Mouse (Mus musculus): ENCODE measurements at regions not wholly inside any gene's neighbourhood (a gene's known extent, or its start where the extent isn't known, plus 50 kb on each side); places are given as distances from the start of the nearest gene placed in this dataset.

DNA sequence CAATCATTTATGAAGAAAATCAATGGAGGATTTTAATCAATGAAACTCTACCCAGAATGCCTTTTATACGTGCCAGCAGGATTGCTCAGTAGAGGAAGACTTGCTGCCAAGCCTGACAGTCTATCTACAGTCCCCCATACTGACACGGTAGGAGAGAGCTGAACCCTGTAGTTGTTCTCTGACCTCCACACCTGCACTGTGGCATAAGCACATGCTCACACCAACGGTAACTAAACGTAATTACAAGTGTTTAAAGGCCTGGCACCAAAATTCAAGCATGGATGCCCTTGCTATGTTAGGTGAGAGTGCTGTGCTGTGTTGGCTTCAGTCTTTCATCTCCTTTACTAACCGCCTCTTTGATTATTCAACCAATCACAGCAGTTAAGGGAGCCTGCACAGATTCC, 190.8 kb downstream of the Pfkfb3 start:
- DNase-seq (ENCODE audit: low spot score in 2 of 2): no peak

GRCm38 (mm10) chr2:11362205-11362994, 190.5 kb downstream of the Prkcq start:
- no peak for DNase-seq (ENCODE audit: low spot score in 2 of 2)

DNA sequence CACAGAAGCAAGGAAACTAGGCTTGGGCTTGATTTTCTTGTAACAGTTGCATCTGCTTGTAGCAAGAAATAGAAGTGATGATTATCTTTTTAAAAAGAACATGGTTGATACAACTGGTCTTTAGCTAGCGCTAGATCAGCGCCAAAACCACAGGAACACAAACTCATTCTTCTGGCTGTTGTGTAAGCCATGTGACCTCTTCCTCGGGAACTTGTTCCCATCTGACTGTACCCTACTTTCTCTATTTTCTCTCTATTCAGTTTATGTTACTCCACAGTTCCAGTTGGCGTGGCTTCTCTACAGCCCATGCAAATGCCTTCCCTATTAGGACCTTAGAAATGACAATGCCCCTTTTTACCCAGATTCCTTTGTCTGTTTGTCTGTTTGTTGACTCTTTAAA, 187.4 kb downstream of the Prkcq start:
- DNase-seq (ENCODE audit: low spot score in 2 of 2): no peak

GRCm38 (mm10) chr2:11356714-11357113, 184.8 kb downstream of the Prkcq start:
- DNase-seq (ENCODE audit: low spot score in 2 of 2): no peak

- no peak for DNase-seq (ENCODE audit: low spot score in 2 of 2)
Observed at GRCm38 (mm10) chr2:11355594-11355993, 183.7 kb downstream of the Prkcq start.

Measured in gastrocnemius, postnatal 4 days (tissue).